Mouse (Mus musculus) liver, adult 2 months (tissue): ENCODE results near the gene Sipa1l1.

Source experiments
- CTCF ChIP-seq: fragments of 200-500 bp; IDR thresholded peaks from 2 replicates; pipeline ENCODE4 v1.5.1; 2011; ENCODE audit warnings: low read depth, low read length, control low read depth
- POLR2A ChIP-seq: fragments of 200-500 bp; IDR thresholded peaks from 2 replicates; pipeline ENCODE4 v1.6.1; 2011; ENCODE audit warnings: low read length, control low read depth; ENCODE audit not compliant: insufficient read depth; ENCODE audit errors: extremely low read depth

DNA sequence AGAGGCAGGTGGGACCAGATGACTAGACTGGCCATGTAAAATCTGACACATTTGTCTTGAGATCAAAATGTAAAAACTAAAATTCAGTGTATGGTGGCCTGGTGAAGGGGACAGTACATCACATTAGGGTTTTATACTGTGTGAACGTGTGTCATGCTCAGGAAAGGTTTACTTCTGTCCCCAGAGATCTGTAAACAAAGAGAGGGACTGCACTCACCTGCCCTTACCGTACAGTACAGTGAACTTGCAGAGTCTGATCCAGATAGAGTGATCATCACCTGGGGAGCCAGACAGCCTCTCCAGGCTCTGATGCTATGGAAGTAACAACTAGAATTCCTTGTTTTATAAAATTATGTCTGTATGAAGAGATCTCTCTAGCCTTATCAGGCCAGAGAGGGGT is 184.5 kb downstream of the Sipa1l1 start:
- TF ChIP-seq CTCF (no peak), POLR2A (no peak)
